Mouse (Mus musculus): ENCODE measurements around the gene Ndc1.
"Not testable (repeated sequence)": the region's sequence is repeated elsewhere in the genome, so short reads cannot be mapped to it uniquely, and the experiment has no call there.

Ndc1 gene

GRCm38 (mm10) chr4:107367567-107368314 lies at the start of gene Ndc1:
TSS of gene Ndc1 (plus strand) at chr4:107367784.
- DNase-seq (ENCODE audit: low spot score), result peak; percentile 72

GRCm38 (mm10) chr4:107318646-107319045 lies 48.9 kb upstream of the Ndc1 start:
- no peak for DNase-seq (ENCODE audit: low spot score)

- no peak for DNase-seq (ENCODE audit: low spot score)
Measured at GRCm38 (mm10) chr4:107321041-107321440, 46.5 kb upstream of the Ndc1 start.

- no peak for DNase-seq (ENCODE audit: low spot score)
Measured at GRCm38 (mm10) chr4:107323113-107323512, 44.5 kb upstream of the Ndc1 start.

- DNase-seq (ENCODE audit: low spot score), result no peak
Measured at GRCm38 (mm10) chr4:107328530-107328929, 39.1 kb upstream of the Ndc1 start.

GRCm38 (mm10) chr4:107333514-107333913 lies 34.1 kb upstream of the Ndc1 start:
- no peak for DNase-seq (ENCODE audit: low spot score)

- no peak for DNase-seq (ENCODE audit: low spot score)
Measured at GRCm38 (mm10) chr4:107336356-107336755, 31.2 kb upstream of the Ndc1 start.

GRCm38 (mm10) chr4:107337455-107337854 lies 30.1 kb upstream of the Ndc1 start:
- DNase-seq (ENCODE audit: low spot score), result no peak

GRCm38 (mm10) chr4:107341354-107341753 lies 26.2 kb upstream of the Ndc1 start:
- DNase-seq (ENCODE audit: low spot score), result no peak

- no peak for DNase-seq (ENCODE audit: low spot score)
Measured at GRCm38 (mm10) chr4:107344612-107345011, 23.0 kb upstream of the Ndc1 start.

GRCm38 (mm10) chr4:107347221-107347620 lies 20.4 kb upstream of the Ndc1 start:
- no peak for DNase-seq (ENCODE audit: low spot score)

- no peak for DNase-seq (ENCODE audit: low spot score)
Measured at GRCm38 (mm10) chr4:107348529-107349310, 18.9 kb upstream of the Ndc1 start.

- peak; percentile 31 for DNase-seq (ENCODE audit: low spot score)
Measured at GRCm38 (mm10) chr4:107349311-107350008, 18.1 kb upstream of the Ndc1 start.

GRCm38 (mm10) chr4:107351368-107351767 lies 16.2 kb upstream of the Ndc1 start:
- no peak for DNase-seq (ENCODE audit: low spot score)

- no peak for DNase-seq (ENCODE audit: low spot score)
Measured at GRCm38 (mm10) chr4:107353612-107354011, 14.0 kb upstream of the Ndc1 start.

GRCm38 (mm10) chr4:107354126-107354525 lies 13.5 kb upstream of the Ndc1 start:
- no peak for DNase-seq (ENCODE audit: low spot score)

- DNase-seq (ENCODE audit: low spot score), result no peak
Measured at GRCm38 (mm10) chr4:107354543-107354942, 13.0 kb upstream of the Ndc1 start.

GRCm38 (mm10) chr4:107357172-107357571 lies 10.4 kb upstream of the Ndc1 start:
- not testable (repeated sequence) for DNase-seq (ENCODE audit: low spot score)

- DNase-seq (ENCODE audit: low spot score), result peak; percentile 21
Measured at GRCm38 (mm10) chr4:107358460-107358859, 9.1 kb upstream of the Ndc1 start.

- DNase-seq (ENCODE audit: low spot score), result no peak
Measured at GRCm38 (mm10) chr4:107360457-107361145, 7.0 kb upstream of the Ndc1 start.

GRCm38 (mm10) chr4:107362755-107363154 lies 4.8 kb upstream of the Ndc1 start:
- DNase-seq (ENCODE audit: low spot score), result no peak

GRCm38 (mm10) chr4:107363573-107363972 lies 4.0 kb upstream of the Ndc1 start:
- no peak for DNase-seq (ENCODE audit: low spot score)

All from layer of hippocampus, adult 9-10 months (tissue).